In genomic region chr2:64443171-64443570, GRCm38 (mm10) we compare ENCODE assay signal across 17 mouse cellular contexts.
DNase-seq lines count a peak whose midpoint lies in the region; ATAC-seq and TF ChIP-seq lines count a peak whose summit lies in the region.
"Had no signal": no experiment of that assay in that cellular context is flagged by ENCODE, and none has a peak within 500 bp of the region (broad histone marks: within the 10 kb centered on the region; RNA-seq: fewer than 3 reads in every experiment).

No protein-coding gene starts in this region.

- TF ChIP-seq POLR2A in kidney, adult 2 months (IDR thresholded peaks at IDR 0.05; ENCODE audit: low read depth, low read length) = no peak

- WGBS in kidney, adult 2 months = 49% methylated on average over 3 of the region's 3 CpGs
- 80% methylated on average over 3 of the region's 3 CpGs for WGBS in kidney, embryonic 16.5 days

- 0 out of 2 replicates have a peak, but pooled peaks have one; percentile 7 for TF ChIP-seq CTCF in kidney, adult 2 months (conservative IDR thresholded peaks at IDR 0.05; ENCODE audit: insufficient read depth, insufficient read length, low read depth, low read length)

- no peak overlapping the region for H3K4me2 ChIP-seq in kidney, embryonic 16.5 days (replicated peaks; ENCODE audit: low read depth, low read length)
- H3K4me2 ChIP-seq: forebrain, embryonic 12.5 days; hindbrain, embryonic 14.5 days had no signal

- no peak overlapping the region for H3K4me3 ChIP-seq in kidney, adult 2 months (ENCODE audit: insufficient read depth, low read depth, low read length)
- H3K4me3 ChIP-seq in kidney, embryonic 16.5 days (ENCODE audit: low read length) = no peak overlapping the region
- H3K4me3 ChIP-seq: forebrain, embryonic 12.5 days; heart, embryonic 10.5 days had no signal

- no peaks in the 10 kb centered on the region for H3K4me1 ChIP-seq in kidney, adult 2 months (ENCODE audit: control insufficient read depth, insufficient read depth, low read length)
- H3K4me1 ChIP-seq in kidney, embryonic 16.5 days (ENCODE audit: insufficient read depth, low read length) = no peaks in the 10 kb centered on the region
- H3K4me1 ChIP-seq: forebrain, embryonic 12.5 days; heart, embryonic 10.5 days had no signal

- no peaks in the 10 kb centered on the region for H3K27me3 ChIP-seq in kidney, adult 2 months (replicated peaks; ENCODE audit: control insufficient read depth, insufficient read depth, low read length)
- no peaks in the 10 kb centered on the region for H3K27me3 ChIP-seq in kidney, embryonic 16.5 days (ENCODE audit: insufficient read depth, low read length)
- H3K27me3 ChIP-seq: forebrain, embryonic 12.5 days had no signal

- no peaks in the 10 kb centered on the region for H3K9me3 ChIP-seq in kidney, embryonic 16.5 days (ENCODE audit: low read length)
- H3K9me3 ChIP-seq: forebrain, embryonic 12.5 days; heart, embryonic 10.5 days had no signal

- intact Hi-C loops in heart, postnatal 25 days (cut with DNase I) = no loop called here

- H3K36me3 ChIP-seq in kidney, adult 2 months (ENCODE audit: control insufficient read depth, insufficient read depth, low read length) = no peaks in the 10 kb centered on the region
- H3K36me3 ChIP-seq in kidney, embryonic 16.5 days (ENCODE audit: insufficient read depth, low read length) = no peaks in the 10 kb centered on the region
- H3K36me3 ChIP-seq: forebrain, embryonic 12.5 days; G1E; heart, embryonic 10.5 days had no signal

- ATAC-seq in kidney, embryonic 16.5 days (ENCODE audit: low FRiP score, low TSS enrichment) = no peak
- ATAC-seq: CD4-positive, CD25-positive, alpha-beta regulatory T cell, adult 4 months; intestine, embryonic 16.5 days; liver, postnatal 0 days had no signal

- no peak overlapping the region for H3K9ac ChIP-seq in kidney, embryonic 16.5 days (replicated peaks; ENCODE audit: low read length)
- H3K9ac ChIP-seq: forebrain, embryonic 12.5 days; hindbrain, embryonic 14.5 days; liver, postnatal 0 days had no signal

- DNase-seq in adrenal gland, adult 2 months = peak; percentile 3
- no peak for DNase-seq in adrenal gland, adult 18-20 months (ENCODE audit: low spot score in 2 of 2)
- DNase-seq in kidney, adult 2 months = peak; percentile 95
- peak; percentile 9 for DNase-seq in cerebellum, adult 9-10 months
- DNase-seq in kidney, postnatal 14 days = peak; percentile 45
- DNase-seq in heart, postnatal 25 days (ENCODE audit: low spot score) = no peak
- no peak for DNase-seq in spleen, postnatal 10 days (ENCODE audit: low spot score in 2 of 2)
- DNase-seq: heart, postnatal 10 days; layer of hippocampus, adult 9-11 months; liver, postnatal 0 days had no signal

- H3K27ac ChIP-seq in kidney, adult 2 months (ENCODE audit: insufficient read depth, low read depth, low read length) = no peak overlapping the region
- H3K27ac ChIP-seq in kidney, embryonic 16.5 days (ENCODE audit: low read length) = no peak overlapping the region
- H3K27ac ChIP-seq: forebrain, embryonic 12.5 days; heart, embryonic 10.5 days; hindbrain, embryonic 14.5 days had no signal

Comparison
In these comparisons a context has a peak if more than half of its experiments do, and no peak if none do; other contexts are left out.
1. DNase-seq: peak in adrenal gland, adult 2 months (single experiment), kidney, adult 2 months (single experiment), cerebellum, adult 9-10 months (single experiment) and kidney, postnatal 14 days (single experiment); none in adrenal gland, adult 18-20 months (0 of 2), heart, postnatal 25 days (single experiment) and spleen, postnatal 10 days (0 of 2).